Mouse (Mus musculus) ovary, postnatal 36 days (tissue): Measurements from ENCODE around the gene Zbtb12.
"Not testable (repeated sequence)": the region's sequence is repeated elsewhere in the genome, so short reads cannot be mapped to it uniquely, and the experiment has no call there.

Experiments
- DNase-seq: peaks from one replicate; pipeline ENCODE4 v3.0.0; 2022; ENCODE audit warnings: low spot score, mixed read lengths

Gene Zbtb12

DNA sequence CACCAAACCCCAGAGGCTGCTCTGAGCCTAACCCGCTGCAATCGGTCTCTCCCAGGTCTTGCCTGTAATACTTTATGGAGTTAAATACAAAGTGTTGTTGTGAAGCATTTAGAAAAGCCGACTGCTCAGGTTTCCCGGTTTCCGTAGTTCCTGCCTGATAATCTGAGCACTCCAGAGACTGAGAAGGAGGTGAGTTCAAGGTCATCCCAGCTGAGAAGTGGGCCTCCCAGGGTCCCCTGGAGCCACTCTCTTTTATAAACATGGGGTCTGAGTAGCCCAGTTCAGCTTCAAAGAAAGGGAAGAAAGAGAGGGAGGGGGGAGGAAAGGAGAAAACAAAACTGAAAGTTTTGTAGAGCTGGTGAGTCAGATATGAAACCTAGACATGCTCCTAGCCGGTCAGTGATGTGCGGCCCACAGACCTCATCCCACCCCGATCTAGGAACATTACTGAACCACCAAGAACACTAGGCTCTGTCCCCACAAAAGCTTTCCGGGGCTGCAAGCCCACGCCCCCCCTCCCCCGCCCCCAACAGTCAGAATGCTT is at the start of gene Zbtb12:
Gene Zbtb12, plus strand, starts transcription at position 148 of the 544 bp plus-strand sequence.
- no peak for DNase-seq

DNA sequence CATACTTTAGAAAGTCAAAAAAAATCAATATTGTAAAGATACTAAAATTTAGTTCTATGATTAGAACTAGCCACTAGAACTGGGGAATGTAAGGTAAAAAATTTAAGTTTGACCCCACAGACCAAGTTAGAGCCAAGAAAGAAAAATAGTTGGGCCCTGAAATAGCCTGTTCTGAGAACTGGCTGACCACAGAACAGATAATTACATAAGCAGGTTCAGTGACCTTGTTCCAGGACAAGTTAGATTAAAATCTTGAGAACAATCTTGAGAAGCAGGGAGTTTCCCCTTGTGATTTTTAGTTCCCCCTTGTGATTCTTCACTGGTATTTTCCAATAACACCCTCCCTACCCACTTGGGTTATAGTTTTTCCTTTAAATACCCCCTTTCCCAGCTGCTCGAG is 48.5 kb upstream of the Zbtb12 start:
- DNase-seq = not testable (repeated sequence)

DNA sequence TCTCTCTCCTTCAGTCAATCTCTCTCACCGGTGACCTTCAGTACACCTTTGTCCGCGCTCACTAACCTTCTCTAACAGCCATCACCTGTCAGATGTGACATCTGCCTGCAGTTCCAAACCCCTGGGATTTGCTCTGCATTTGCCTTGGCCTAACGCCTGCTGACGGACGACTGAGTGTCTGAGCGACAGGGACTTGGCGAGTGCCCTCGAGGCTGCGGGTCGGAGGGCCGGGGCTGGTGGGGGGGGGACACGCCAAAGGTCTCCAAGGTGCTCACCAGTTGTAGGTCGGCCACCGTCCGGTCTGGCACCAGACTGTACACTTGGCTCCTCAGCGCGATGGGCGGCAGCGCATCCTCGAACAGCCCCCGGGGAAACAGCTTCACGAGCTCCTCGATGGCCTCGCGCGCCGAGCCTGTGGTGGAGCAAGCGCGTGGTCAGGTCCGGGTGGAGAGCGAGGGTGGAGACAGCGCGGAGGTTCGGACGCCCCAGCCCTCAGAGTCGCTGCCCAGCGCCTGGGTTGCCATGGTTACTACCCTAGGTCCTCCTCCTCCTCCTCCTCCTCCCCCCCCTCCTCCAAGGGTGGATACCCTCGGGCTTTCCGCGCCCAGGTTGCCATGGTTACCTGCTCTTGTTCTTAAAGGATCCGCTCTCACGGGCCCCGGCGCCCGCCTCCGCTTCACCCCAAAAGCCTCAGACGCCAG is 43.0 kb upstream of the Zbtb12 start:
- no peak for DNase-seq

DNA sequence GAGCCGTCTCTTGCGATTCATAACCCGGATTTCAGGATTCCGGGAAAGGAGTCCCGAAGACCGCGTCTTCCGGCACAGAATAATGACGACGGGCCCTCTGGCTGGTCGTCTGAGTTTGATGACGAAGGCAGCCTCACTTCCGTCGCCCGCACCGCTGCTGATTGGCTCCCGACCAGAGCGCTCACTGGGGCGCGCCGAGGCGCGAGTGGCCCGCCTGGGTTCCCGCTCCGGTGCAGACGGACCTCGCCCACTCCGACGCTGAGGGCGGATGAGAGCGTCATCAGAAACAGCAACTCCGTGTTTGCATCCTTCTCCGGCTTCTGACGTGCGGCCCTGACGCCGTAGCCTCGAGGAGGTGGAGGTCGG is 42.4 kb upstream of the Zbtb12 start, which contains the start of the genes Stk19 and Dxo:
Gene Stk19, minus strand, starts transcription at position 90 of the 366 bp plus-strand sequence.
Gene Dxo, plus strand, starts transcription at position 164 of the 366 bp plus-strand sequence.
- peak; percentile 94 for DNase-seq

DNA sequence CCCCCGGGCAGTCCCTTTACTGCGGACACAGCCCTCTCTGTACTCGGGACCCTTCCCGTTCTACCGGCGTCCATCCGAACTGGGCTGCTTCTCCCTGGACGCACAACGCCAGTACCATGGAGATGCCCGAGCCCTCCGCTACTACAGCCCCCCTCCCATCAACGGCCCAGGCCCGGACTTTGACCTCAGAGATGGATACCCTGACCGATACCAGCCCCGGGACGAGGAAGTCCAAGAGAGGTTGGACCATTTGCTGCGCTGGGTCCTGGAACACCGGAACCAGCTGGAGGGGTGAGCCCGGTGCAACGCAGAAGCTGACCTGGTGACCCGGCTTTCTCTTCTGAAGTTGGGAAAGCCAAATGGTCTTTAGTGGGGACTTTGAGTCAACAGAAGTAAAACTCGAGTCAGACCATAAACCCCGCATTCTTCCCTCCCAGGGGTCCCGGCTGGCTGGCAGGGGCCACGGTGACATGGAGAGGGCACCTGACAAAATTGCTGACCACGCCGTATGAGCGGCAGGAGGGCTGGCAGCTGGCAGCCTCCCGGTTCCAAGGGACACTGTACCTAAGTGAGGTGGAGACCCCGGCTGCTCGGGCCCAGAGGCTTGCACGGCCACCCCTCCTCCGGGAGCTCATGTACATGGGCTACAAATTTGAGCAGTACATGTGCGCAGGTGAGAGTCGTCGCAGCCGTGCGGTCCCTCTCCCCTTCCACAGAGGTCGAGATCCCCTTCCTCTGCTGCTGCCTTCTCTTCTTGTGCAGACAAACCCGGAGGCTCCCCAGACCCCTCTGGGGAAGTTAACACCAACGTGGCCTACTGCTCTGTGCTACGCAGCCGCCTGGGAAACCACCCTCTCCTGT is 41.6 kb upstream of the Zbtb12 start:
- DNase-seq = no peak

DNA sequence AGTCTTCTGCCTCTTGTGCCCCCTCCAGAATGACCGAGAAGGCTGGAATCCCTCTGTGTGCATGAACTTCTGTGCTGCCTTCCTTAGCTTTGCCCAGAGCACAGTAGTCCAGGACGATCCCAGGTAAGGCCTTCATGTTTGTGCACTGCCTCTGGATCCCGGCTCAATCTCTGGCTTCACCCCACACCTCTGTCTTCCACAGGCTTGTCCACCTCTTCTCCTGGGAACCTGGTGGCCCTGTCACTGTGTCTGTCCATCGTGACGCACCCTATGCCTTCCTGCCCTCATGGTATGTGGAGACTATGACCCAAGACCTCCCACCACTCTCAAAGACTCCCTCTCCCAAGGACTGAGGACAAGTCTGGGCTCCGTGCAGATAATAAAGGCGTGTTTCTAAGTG is 40.5 kb upstream of the Zbtb12 start:
- no peak for DNase-seq

DNA sequence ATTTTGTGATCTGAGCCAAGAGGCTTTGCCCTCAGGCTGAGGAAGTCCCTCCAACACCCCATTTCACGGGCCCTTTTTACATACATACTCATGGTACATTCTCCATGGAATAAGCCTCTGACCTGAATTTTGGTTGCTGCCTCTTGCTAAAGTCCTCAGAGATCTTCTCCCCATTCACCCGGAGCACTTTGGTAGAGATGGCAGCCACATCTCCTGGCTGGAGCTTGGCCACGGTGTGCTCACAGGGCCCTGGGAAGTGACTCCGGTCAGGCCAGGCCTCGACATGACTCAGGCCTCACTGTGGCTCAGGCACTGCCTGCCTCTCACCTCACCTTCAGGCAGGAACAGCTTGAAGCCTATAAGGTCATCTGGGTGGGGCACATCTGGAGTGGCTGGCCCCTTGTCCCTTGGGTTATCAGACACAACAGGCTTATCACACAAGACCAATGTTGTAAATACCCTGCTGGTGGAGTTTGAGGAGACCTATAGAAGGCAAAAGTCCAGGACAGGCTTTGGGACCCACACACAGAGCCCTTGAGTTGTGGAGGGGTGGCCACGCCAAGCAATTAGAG is 38.5 kb upstream of the Zbtb12 start:
- no peak for DNase-seq

DNA sequence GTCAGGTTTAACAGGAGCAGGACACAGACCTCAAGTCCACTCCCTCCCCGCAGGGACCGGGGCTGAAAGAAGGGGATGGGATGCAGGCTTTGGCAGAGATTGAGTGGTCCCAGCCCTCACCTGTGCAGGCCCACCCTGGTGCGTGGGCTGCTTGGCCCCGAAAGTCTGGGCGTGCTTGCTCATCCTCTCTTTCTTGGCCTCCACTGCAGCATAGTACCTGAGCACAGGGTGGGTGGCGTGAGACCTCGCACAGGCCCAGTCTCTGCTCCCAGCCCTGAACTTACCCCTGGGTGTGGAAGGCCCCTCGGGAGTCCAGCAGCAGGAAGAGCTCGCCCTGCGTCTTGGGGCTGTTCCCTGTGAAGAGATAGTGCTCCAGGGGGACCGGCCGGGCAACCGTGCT is 34.4 kb upstream of the Zbtb12 start:
- DNase-seq = no peak

DNA sequence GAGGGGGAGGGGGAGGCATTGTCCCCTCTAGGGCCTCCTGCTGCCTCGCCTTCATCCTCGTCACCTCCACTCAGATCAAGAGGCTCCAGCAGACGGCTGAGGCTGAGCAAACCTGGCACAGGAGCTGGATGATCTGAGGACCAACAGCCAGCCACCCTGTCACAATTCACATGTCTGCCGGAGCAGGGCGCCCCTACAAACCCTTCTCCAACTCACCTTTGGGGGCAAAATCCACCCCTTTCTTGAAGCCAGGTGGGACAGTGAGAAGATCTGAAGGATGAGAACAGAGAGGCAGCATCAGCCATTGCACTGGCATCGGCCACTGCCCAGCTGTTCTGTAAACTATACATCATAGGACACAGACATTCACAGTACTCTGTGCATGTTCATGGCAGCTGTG is 32.1 kb upstream of the Zbtb12 start:
- no peak for DNase-seq

DNA sequence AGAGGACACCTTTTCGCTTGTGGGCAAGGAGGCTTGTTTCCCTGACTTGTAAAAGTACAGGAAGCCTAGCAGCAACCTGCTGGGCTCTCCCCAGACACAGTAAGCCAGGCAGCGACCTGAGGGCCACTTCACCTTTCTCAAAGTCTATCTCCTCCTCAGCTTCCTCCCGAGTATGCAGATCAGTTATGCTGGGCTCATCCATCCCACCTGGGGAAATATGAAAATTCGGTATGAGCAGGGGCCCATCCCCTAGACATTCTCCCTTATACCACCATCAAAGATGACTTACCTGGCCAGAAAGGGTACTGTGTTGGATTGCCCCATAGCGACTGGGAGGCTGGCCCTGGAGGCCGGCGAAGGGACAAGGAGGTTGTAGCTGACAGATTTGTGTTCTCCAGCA is 31.7 kb upstream of the Zbtb12 start:
- no peak for DNase-seq

DNA sequence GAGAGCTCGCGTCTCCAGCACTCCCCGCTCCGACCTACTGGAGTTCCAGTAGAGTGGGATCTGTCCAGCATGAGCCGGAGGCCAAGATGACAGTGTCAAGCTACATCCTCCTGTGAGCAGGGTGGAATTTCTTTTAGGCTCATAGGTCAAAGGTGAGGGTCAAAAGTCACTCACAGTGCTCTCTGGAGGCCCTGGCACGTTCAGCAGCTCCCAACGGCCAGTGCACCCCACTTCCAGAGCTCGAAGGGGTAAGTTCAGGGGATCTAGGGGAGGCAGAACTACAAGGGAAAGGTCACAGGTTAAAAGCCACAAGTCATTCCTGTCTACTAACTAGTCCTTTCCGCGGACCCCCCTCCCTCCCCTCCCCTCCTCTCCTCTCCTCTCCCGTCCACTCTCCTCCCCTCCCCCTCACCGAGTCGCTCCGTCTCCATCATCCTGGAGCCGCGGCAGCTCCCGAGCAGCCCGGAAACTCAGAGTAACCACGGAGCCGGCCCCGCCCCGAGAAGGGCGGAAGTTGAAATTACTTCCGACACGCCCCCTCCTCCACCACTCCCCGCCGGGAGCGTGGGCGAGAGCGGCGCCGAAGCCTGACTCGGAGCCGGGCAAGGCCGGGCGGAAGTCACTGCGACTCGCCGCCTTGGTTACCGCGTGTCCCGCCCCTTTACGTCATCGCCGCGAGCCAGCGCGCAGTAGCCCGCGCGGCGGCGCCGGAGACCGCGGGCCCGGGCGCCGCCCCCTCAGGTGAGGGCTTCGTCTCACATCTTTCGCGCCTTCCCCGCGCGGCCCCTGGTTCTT is 29.4 kb upstream of the Zbtb12 start, which contains the start of the genes Skiv2l and Nelfe:
Gene Skiv2l, minus strand, starts transcription at position 489 of the 795 bp plus-strand sequence.
Gene Nelfe, plus strand, starts transcription at position 670 of the 795 bp plus-strand sequence.
- DNase-seq = peak; percentile 98

DNA sequence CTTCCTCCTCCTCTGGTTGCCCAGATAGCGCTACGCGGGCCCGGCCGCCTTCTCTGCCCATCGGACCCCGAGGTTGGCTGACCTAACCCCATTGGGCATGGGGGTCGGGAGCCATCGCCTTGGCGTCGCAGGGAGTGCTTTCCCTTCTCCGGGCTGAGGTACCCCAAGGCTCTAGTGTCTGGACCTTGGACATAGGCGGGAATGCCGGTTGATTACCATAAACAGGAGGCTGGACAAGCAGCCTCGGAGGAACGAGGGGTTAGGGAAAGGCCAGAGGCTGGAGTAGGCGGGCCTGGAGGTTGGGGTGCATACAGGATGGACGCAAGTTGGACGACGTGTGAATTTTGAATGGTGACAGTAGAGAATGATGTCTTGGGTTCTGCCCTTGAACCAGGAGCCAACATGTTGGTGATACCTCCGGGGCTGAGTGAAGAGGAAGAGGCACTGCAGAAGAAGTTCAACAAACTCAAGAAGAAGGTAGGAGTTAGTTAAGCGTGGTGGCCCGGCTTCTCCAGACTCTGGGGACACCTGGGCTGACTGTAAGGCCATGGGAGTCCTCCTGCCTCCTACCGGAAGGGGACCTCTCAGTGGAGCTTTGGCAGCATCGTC is 28.7 kb upstream of the Zbtb12 start:
- no peak for DNase-seq

DNA sequence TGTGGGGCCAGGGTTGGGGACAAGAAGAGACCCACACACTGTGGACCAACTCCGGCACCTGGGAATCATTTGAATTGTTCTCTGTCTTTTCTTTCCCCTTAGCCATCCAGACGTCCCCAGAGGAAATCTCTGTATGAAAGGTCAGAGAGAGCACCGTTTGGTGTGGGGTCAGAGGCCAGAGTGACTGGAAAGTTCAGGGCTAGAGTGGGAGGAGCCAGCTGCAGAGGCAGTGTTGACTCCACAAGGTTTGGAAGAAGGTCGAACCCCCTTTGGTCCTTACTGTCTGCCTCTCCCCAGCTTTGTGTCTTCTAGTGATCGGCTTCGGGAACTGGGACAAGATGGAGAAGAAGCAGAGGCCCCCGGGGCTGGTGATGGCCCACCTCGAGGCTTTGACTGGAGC is 25.8 kb upstream of the Zbtb12 start:
- no peak for DNase-seq

DNA sequence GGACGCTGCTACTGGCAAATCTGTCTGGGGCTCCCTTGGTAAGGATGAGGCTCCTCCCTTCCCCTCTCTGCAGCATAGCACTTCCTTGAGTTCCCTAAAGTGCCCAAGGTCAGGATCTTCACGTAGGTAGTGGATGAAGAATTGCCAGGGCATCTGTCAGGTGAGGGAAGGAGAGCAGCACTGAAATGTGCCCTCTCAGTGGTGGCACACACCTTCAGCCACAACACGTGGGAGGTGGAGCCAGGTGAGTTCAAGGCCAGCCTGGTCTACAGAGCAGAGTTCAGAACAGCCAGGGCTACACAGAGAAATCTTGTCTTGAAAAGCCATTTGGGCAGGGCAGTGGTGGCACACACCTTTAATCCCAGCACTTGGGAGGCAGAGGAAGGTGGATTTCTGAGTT is 24.5 kb upstream of the Zbtb12 start:
- DNase-seq = no peak

DNA sequence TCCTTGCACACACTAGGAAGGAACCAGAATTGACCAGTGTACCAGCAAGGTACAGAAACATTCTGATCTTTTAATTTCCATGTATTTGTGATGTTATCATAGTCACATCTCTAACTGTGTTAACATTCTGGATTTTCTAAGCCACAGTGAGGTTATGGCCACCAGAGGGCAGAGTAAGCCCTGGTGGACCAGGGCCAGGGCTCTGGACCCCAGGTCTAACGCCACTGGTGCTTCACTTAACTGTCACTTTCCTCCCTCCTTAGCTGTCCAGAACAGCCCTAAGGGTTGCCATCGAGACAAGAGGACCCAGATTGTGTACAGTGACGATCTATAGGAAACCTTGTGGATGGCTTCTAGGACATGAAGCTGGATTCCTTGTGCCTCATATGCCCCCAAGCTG is 23.5 kb upstream of the Zbtb12 start:
- DNase-seq = peak; percentile 41

DNA sequence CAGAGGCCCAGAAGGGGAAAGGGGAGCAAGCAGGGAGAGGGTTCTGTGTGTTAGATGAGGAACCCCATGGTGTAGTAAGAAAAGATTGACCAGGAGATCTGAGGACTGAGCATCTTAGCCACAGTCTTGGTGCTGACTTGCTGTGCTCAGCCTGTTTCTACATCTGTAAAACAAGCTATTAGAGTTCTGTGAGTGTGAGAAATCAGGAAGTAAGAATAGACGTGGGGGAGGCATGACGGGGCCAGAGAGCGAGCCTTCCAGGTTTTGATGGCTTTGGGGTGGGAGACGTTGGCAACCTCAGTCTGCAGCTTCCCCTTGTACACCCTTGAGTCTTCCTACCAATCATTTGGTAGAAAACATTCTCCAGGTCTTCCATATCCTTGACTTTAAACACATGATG is 20.6 kb upstream of the Zbtb12 start:
- no peak for DNase-seq

DNA sequence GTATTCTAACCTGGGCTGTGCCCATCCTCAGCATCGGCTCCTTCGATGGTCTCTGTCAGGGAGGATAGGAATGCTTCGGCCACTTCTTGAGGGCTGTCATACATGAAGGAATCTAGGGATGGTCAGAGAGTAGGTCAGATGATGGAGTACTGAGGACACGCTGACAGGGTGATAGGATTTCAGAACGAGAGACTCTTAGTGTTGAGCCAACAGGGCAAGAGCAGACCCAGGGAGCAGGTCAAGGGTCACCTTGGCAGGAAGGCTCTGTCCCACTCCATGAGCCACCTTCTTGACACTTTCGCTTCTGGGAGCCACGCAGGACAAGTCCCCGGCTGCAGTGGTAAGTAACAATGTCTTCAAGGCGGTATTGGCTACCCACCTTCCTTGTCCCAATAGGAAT is 18.8 kb upstream of the Zbtb12 start:
- DNase-seq = no peak

DNA sequence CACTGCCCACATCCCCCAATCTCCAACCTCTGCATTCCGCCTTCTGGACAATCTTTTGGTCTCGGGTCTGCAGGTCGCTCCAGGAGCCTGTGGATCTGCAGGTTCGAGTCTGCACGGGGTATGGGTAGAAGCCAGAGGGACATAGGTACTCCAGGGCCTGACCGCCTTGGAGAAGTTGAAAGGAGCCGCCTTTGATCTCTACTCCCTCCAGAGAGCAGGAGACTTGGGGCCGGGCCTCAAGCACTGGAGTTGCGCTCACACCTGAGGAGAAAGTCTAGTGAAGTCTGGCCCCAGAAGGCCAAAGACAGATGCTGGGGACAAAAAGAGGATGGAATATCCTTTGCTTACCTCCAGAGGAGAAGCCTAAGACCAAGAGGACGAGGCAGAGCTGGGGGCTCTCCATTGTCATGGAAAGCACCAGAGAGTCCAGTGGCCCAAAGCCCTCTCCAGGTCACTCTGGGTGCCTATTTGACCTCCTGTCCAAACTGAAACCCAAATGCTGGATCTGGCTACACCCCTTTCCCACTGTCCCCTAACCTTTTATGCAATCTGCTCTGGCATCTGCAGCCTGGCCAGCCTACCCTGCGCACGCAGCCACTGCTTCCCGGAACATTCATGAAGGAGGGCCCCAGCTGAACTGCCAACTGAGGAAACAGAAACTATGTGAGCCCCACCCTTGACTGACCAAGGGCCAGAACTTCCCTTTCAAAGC is 17.4 kb upstream of the Zbtb12 start:
- no peak for DNase-seq

DNA sequence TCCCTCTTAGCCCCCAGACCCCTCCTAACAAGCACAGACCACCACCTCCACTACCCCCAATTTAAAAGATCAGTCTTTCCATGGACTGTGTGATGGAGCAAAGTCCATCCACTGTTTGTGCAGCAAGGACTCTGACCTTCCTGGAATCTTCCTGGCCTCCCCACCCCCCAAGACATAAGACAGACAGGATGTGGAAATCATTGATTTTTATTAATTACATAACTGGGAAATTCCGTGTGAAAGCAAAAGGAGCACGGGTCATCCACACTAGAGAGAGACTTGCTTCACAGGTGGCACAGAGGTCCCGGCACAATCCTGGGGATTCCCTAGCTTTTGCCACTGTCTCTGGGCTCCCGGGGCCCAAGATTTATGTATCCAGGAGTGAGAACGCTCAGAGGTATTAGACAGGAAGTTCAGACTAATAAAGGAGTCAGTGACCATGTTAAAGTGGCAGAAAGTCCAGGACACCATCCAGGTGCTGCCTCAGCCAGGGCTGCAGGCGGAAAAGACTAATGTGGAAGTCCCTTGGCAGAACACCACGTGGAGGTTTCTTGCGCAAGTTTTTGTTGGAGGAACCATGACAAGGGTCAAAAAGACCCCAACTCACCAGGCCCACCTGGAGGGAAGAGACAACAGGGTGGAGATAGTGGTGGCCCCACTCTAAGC is 16.7 kb upstream of the Zbtb12 start, which contains the start of gene Cfb:
Gene Cfb, minus strand, starts transcription at position 103 of the 666 bp plus-strand sequence.
- no peak for DNase-seq

DNA sequence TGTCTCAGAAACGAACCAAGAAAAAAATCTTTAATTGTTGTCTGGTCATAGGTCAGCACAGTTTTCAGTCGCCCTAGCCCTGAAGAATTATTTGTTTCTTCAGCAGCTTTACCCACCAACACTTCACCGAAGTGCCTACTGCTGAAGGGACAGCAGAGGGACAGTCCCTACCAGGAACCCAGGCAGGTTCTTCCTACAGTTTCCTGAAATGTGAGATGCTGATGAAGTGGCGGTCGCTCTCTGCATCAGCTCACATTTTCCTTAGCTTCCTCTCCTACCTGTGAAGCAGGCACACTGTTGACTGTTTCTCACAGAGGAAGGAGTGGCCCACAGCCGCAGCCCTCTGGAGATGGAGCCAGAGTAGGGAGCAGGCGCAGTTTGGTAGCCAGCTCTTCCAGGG is 13.3 kb upstream of the Zbtb12 start:
- DNase-seq = no peak
